Mouse (Mus musculus) lung, adult 2 months (tissue): ENCODE results near the gene Dhx38.

Experiments used
- CTCF ChIP-seq: fragments of 200-500 bp; IDR thresholded peaks from 2 replicates; pipeline ENCODE4 v1.5.1; 2011; ENCODE audit warnings: mild to moderate bottlenecking, low read length, control low read depth; ENCODE audit not compliant: insufficient read depth
- POLR2A ChIP-seq: fragments of 200-500 bp; IDR thresholded peaks from 2 replicates; pipeline ENCODE4 v1.6.1; 2011; ENCODE audit warnings: low read depth, mild to moderate bottlenecking, control low read depth, low read length, borderline replicate concordance; ENCODE audit errors: extremely low read depth

GRCm38 (mm10) chr8:109606725-109607124 lies 41.1 kb upstream of the Dhx38 start:
- TF ChIP-seq POLR2A: no peak
- TF ChIP-seq CTCF: no peak
